Mouse (Mus musculus) intestine, embryonic 16.5 days (tissue): Measurements from ENCODE around the gene Vcp. TPM values are rescaled to one million over a fixed set of nuclear protein-coding genes. Genes with fewer than 3 reads are reported as not detected.

ENCODE experiments used
- ATAC-seq: fragments of 200-750 bp; cut with Nextera tagmentation; 2 replicates; pipeline ENCODE4 v1.8.0; 2017; ENCODE audit warnings: moderate TSS enrichment, moderate library complexity
- H3K27ac ChIP-seq: fragments of 300-500 bp; sonication (generic); 2 replicates; pipeline ENCODE4 v1.5.1; 2014; ENCODE audit warnings: mild to moderate bottlenecking, low read length
- H3K27me3 ChIP-seq: fragments of 300-500 bp; sonication (generic); replicated peaks from 2 replicates; pipeline ENCODE4 v1.6.1; 2014; ENCODE audit warnings: low read length, control low read depth, mixed read lengths; ENCODE audit not compliant: control insufficient read depth, insufficient read depth
- H3K36me3 ChIP-seq: fragments of 300-500 bp; sonication (generic); 2 replicates; pipeline ENCODE4 v1.6.1; 2014; ENCODE audit warnings: low read length, control low read depth; ENCODE audit not compliant: control insufficient read depth, insufficient read depth
- H3K4me1 ChIP-seq: fragments of 300-500 bp; sonication (generic); 2 replicates; pipeline ENCODE4 v1.6.1; 2014; ENCODE audit warnings: low read length, control low read depth, mixed read lengths; ENCODE audit not compliant: control insufficient read depth, insufficient read depth
- H3K4me2 ChIP-seq: fragments of 300-500 bp; sonication (generic); 2 replicates; pipeline ENCODE4 v1.6.1; 2014; ENCODE audit warnings: low read depth, low read length, control low read depth
- H3K4me3 ChIP-seq: fragments of 300-500 bp; sonication (generic); 2 replicates; pipeline ENCODE4 v1.5.1; 2014; ENCODE audit warnings: mild to moderate bottlenecking, low read length
- H3K9ac ChIP-seq: fragments of 300-500 bp; sonication (generic); 2 replicates; pipeline ENCODE4 v1.6.1; 2014; ENCODE audit warnings: low read depth, low read length
- H3K9me3 ChIP-seq: fragments of 300-500 bp; sonication (generic); 2 replicates; pipeline ENCODE4 v1.6.1; 2016; ENCODE audit warnings: low read length, control low read depth; ENCODE audit not compliant: control insufficient read depth
- WGBS: fragments of 180-500 bp; shearing (Covaris S2); extraction: QIAGEN DNeasy Blood & Tissue Kit; methylation state at CpG from one replicate; pipeline ENCODE4 v1.1.7; 2014; 5-methylcytosine and 5-hydroxymethylcytosine counted together
- polyA plus RNA-seq: library from polyadenylated mRNA; unstranded; fragments of >200 nt; fragmentation: Nextera tagmentation; extraction: Ambion mirVana; gene quantifications from 2 replicates; pipeline ENCODE4 v1.2.1, GENCODE M21; 2015

Vcp gene
- polyA plus RNA-seq, 1 experiment from 2014 or later, result 464 TPM

DNA sequence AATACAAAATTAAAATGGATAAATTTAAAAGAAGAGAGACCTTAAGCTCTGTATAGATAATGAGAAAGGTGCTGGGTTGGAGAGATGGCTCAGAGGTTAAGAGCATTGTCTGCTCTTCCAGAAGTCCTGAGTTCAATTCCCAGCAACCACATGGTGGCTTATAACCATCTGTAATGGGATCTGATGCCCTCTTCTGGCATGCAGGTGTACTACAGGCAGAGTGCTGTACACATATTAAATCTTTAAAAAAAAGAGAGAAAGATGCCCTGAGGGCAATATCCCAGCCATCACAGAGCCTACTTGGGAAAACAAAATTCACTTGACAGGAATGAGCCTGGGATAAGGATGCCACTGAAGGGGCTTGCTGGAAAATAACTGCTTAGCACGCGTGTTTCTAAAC lies 36.8 kb downstream of the Vcp start:
- Histone ChIP-seq H3K36me3 (no peaks in the 10 kb centered on the region), H3K9ac (no peak overlapping the region), H3K4me1 (no peaks in the 10 kb centered on the region), H3K27ac (no peak overlapping the region), H3K4me2 (no peak overlapping the region), H3K4me3 (no peak overlapping the region), H3K27me3 (no peaks in the 10 kb centered on the region), H3K9me3 (no peaks in the 10 kb centered on the region)
- no peak for ATAC-seq
- 92% methylated on average over 2 of the region's 2 CpGs for WGBS

DNA sequence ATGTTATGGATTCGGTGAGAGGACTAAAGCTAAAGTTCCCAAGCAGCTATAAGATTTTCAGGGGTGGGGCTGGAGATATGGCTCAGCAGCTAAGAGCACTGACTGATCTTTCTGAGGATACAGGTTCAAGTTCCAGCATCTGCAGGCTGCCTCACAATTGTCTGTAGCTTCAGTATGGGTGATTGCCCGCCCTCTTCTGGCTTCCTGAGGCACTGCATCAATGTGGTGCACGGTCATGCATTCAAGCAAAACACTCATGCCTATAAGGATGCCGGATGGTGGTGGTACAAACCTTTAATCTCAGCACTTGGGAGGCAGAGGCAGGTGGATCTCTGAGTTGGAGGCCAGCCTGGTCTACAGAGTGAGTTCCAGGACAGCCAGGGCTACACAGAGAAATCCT lies 38.7 kb downstream of the Vcp start:
- H3K4me2 ChIP-seq, result no peak overlapping the region
- no peak for ATAC-seq
- no peak overlapping the region for H3K9ac ChIP-seq
- no peak overlapping the region for H3K4me3 ChIP-seq
- no peaks in the 10 kb centered on the region for H3K4me1 ChIP-seq
- peaks cover 7% of the 10 kb centered on the region; the same call in 1 of the 2 replicates for H3K36me3 ChIP-seq
- no peaks in the 10 kb centered on the region for H3K27me3 ChIP-seq
- no peak overlapping the region for H3K27ac ChIP-seq
- 33% methylated on average over 4 of the region's 4 CpGs for WGBS
- H3K9me3 ChIP-seq, result no peaks in the 10 kb centered on the region

DNA sequence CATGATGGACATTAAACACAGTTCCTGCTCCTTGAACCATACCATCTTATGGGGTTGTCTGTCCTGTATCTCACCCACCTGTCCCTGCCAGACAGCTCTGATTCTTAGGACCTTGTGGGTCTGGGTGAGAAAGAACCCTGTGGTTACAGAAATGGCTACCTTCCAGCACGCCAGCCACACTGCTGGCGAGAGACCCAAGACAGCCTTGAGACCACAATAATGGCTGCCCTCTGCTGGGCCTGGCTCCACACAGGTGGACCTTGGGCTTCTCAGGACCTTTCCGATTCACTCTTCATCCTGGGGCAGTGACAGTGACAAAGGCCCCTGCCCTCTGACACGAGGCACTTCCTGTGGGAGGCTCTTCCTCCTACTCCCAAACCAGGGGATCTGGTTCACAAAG lies 40.9 kb downstream of the Vcp start:
- Histone ChIP-seq H3K27ac (no peak overlapping the region), H3K9me3 (no peaks in the 10 kb centered on the region), H3K36me3 (peaks cover 7% of the 10 kb centered on the region; the same call in 1 of the 2 replicates), H3K4me2 (no peak overlapping the region), H3K4me3 (no peak overlapping the region), H3K27me3 (no peaks in the 10 kb centered on the region), H3K4me1 (no peaks in the 10 kb centered on the region), H3K9ac (no peak overlapping the region)
- 71% methylated on average over 4 of the region's 4 CpGs for WGBS
- ATAC-seq, result no peak

DNA sequence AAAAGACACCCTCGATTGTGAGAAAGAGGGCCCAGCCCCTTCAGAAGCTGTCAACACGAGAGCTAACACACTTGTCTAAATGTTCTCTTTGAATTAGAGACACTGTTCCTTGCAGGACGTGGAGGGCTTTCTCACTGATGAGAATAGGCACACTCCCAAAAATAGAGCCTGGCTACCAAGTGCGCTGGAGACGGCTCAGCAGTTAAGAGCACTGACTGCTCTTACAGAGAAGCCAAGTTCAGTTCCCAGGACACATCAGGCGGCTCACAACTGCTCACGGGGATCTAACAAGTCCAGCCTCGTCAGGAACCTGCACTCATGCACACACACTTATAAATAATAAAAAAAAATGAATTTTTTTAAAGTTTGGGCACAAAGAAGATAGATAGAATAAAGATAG lies 41.4 kb downstream of the Vcp start:
- H3K9me3 ChIP-seq, result no peaks in the 10 kb centered on the region
- H3K27me3 ChIP-seq, result no peaks in the 10 kb centered on the region
- H3K4me3 ChIP-seq, result no peak overlapping the region
- H3K9ac ChIP-seq, result no peak overlapping the region
- ATAC-seq, result no peak
- no peak overlapping the region for H3K27ac ChIP-seq
- H3K36me3 ChIP-seq, result peaks cover 7% of the 10 kb centered on the region; the same call in 1 of the 2 replicates
- 67% methylated on average over 8 of the region's 8 CpGs for WGBS
- H3K4me2 ChIP-seq, result no peak overlapping the region
- H3K4me1 ChIP-seq, result no peaks in the 10 kb centered on the region

DNA sequence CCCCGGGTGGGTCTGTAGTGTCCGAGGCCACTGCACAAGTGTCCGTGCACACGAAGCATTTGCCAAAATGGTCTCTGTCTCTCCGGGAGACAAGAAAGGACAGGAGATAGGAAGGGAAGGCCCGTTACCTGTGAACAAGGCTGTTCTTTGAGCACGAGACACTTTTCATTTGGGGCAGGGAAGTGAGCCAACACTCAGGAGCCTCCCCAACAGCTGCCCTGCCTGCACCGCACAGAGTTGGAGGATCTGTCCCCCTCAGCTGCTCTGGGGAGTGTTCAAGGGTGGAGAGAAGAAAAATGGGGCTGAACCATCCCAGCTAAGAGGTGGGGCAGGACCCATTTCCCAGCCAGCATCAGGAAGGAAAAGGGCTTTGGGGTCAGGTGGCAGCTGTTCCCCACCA lies 42.3 kb downstream of the Vcp start:
- no peak for ATAC-seq
- H3K4me2 ChIP-seq, result no peak overlapping the region
- H3K36me3 ChIP-seq, result peaks cover 7% of the 10 kb centered on the region; the same call in 1 of the 2 replicates
- H3K27me3 ChIP-seq, result no peaks in the 10 kb centered on the region
- no peak overlapping the region for H3K9ac ChIP-seq
- no peak overlapping the region for H3K27ac ChIP-seq
- H3K4me1 ChIP-seq, result no peaks in the 10 kb centered on the region; the same call in none of the 2 replicates
- 89% methylated on average over 8 of the region's 8 CpGs for WGBS
- H3K4me3 ChIP-seq, result no peak overlapping the region
- H3K9me3 ChIP-seq, result no peaks in the 10 kb centered on the region

DNA sequence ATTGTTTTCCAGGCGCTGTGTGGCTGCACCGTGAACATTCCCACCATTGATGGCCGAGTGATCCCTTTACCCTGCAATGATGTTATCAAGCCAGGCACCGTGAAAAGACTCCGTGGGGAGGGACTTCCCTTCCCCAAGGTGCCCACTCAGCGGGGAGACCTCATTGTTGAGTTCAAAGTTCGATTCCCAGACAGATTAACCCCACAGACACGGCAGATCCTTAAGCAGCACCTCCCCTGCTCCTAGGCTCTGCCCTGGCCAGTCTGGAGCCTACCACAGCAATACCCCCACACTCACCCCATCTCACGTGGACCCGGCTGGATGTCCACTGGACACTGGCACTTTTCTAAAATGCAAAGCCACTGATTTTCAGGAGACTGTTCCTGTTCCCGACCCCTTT lies 43.0 kb downstream of the Vcp start:
- peaks cover 2% of the 10 kb centered on the region for H3K4me1 ChIP-seq
- no peak for ATAC-seq
- no peak overlapping the region for H3K27ac ChIP-seq
- no peak overlapping the region for H3K4me2 ChIP-seq
- H3K27me3 ChIP-seq, result no peaks in the 10 kb centered on the region
- no peak overlapping the region for H3K4me3 ChIP-seq
- H3K9me3 ChIP-seq, result no peaks in the 10 kb centered on the region
- H3K9ac ChIP-seq, result no peak overlapping the region
- 76% methylated on average over 11 of the region's 11 CpGs for WGBS
- peaks cover 7% of the 10 kb centered on the region; the same call in 1 of the 2 replicates for H3K36me3 ChIP-seq

DNA sequence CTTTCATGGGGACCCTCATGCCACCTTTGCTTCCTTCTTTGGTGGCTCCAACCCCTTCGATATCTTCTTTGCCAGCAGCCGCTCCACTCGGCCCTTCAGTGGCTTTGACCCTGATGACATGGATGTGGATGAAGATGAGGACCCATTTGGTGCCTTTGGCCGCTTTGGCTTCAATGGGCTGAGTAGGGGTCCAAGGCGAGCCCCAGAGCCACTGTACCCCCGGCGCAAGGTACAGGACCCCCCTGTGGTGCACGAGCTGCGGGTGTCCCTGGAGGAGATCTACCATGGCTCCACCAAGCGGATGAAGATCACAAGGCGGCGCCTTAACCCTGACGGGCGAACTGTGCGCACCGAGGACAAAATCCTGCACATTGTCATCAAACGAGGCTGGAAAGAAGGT lies 43.7 kb downstream of the Vcp start:
- no peak overlapping the region for H3K4me2 ChIP-seq
- 93% methylated on average over 17 of the region's 17 CpGs for WGBS
- H3K27ac ChIP-seq, result no peak overlapping the region
- peaks cover 7% of the 10 kb centered on the region for H3K4me1 ChIP-seq
- ATAC-seq, result no peak
- H3K4me3 ChIP-seq, result no peak overlapping the region
- no peaks in the 10 kb centered on the region for H3K27me3 ChIP-seq
- no peaks in the 10 kb centered on the region for H3K9me3 ChIP-seq
- H3K9ac ChIP-seq, result no peak overlapping the region
- peaks cover 7% of the 10 kb centered on the region; the same call in 1 of the 2 replicates for H3K36me3 ChIP-seq

DNA sequence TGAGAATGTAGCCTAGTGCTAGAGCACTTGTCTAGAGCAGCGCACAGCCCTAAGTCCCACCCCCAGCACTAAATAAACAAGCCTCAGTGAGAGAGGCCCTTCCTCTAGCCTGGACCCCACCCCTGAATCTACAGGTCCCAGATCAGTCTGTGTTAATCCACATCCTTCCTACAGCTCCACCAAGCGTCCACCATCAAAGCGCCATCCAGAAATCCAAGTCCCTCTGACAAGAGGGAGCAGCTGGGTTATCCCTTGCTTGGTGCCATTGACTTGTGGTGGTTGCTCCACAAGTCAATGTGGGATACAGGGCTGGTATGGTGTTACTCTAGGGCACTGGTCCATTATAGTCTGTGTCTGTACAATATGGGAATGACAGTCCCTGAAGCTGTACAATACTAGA lies 45.1 kb downstream of the Vcp start:
- H3K27ac ChIP-seq, result no peak overlapping the region
- peaks cover 18% of the 10 kb centered on the region for H3K4me1 ChIP-seq
- no peaks in the 10 kb centered on the region for H3K9me3 ChIP-seq
- peaks cover 7% of the 10 kb centered on the region; the same call in 1 of the 2 replicates for H3K36me3 ChIP-seq
- H3K4me3 ChIP-seq, result no peak overlapping the region
- no peak overlapping the region for H3K9ac ChIP-seq
- 94% methylated on average over 3 of the region's 3 CpGs for WGBS
- no peak for ATAC-seq
- H3K4me2 ChIP-seq, result no peak overlapping the region
- no peaks in the 10 kb centered on the region for H3K27me3 ChIP-seq

DNA sequence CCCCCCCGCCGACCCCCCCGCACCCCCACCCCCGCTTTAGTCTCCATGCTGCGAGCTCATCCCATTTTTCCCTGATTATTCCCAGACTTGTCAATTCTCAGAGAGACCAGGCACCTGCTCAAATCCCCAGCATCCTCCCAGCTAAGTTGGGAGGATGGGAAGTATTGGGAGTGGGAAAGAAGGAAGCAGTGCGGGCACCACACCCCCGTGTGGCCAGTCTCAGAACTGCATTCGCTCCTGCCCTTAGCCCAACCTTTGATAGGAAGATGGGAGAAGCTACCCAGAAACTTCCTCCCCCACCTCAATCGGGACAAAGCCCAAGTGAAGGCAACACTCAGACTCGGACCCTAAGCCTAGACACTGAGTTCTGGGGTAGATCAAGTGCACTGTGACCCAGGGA lies 46.0 kb downstream of the Vcp start:
- H3K4me3 ChIP-seq, result no peak overlapping the region
- peaks cover 18% of the 10 kb centered on the region for H3K4me1 ChIP-seq
- WGBS, result 6% methylated on average over 10 of the region's 10 CpGs
- peaks cover 7% of the 10 kb centered on the region; the same call in 1 of the 2 replicates for H3K36me3 ChIP-seq
- no peaks in the 10 kb centered on the region for H3K27me3 ChIP-seq
- ATAC-seq, result no peak
- H3K4me2 ChIP-seq, result no peak overlapping the region
- H3K27ac ChIP-seq, result no peak overlapping the region
- no peaks in the 10 kb centered on the region for H3K9me3 ChIP-seq
- H3K9ac ChIP-seq, result no peak overlapping the region

DNA sequence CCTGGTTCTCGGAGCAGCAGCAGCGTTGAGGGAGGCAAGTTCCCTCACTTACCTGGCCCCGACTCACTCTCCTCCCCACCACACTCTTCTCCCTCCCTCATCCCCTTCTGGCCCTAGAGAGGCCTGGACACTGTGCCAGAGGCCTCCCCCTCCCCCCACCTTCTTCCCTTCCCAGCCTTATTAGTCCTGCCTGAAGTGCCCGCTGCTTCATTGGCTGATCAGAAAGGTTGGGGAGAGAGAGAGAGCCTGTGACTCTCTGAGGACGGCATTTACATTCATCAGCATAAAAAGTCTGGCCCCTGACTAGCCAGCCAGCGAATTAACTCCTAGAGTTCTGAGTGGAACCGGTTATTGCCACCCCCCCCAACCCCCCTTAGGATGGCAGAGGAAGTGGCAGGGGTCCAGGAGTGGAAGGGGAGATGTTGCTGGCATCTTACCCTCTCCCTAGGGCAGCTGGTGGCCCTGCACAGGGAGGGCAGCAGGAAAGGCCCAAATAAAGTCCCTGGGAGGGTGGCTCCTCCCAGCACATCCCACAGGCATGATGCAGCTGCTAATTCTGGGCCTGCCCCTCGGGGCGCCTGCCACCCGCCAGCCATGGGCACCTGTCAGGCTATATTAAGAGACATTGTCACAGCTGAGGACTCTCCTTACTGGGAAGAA lies 46.7 kb downstream of the Vcp start:
- H3K27me3 ChIP-seq, result no peaks in the 10 kb centered on the region
- no peak overlapping the region for H3K9ac ChIP-seq
- no peak overlapping the region for H3K4me2 ChIP-seq
- ATAC-seq, result no peak
- WGBS, result 35% methylated on average over 10 of the region's 10 CpGs
- H3K4me1 ChIP-seq, result peaks cover 22% of the 10 kb centered on the region
- H3K9me3 ChIP-seq, result no peaks in the 10 kb centered on the region
- H3K27ac ChIP-seq, result no peak overlapping the region
- H3K4me3 ChIP-seq, result no peak overlapping the region
- peaks cover 7% of the 10 kb centered on the region; the same call in 1 of the 2 replicates for H3K36me3 ChIP-seq
